Mouse (Mus musculus): ENCODE measurements around the gene Zfp775.
"Not testable (repeated sequence)": the region's sequence is repeated elsewhere in the genome, so short reads cannot be mapped to it uniquely, and the experiment has no call there.

Zfp775 gene

GRCm38 (mm10) chr6:48591221-48591845 is 10.5 kb upstream of the Zfp775 start:
- no peak for DNase-seq (ENCODE audit: low read depth, low spot score)

DNA sequence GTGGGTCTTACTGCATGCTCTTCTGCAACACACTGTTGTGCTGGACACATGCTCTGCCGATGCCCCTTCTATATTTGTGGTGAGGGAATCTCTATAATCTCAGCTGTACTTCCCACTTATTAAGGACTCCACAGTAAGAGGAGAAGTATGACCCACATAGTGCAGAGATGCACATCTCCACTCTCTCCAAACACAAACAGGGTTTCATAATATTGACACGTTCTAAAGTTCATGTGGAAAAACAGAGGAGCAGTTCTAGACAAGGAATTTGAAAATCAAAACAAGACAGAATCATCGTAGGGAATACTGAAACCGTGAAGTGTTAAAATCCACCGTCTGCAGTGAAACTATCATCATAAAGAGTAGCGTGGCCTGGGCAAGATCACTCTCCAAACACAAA is 10.0 kb upstream of the Zfp775 start:
- no peak for DNase-seq (ENCODE audit: low read depth, low spot score)

DNA sequence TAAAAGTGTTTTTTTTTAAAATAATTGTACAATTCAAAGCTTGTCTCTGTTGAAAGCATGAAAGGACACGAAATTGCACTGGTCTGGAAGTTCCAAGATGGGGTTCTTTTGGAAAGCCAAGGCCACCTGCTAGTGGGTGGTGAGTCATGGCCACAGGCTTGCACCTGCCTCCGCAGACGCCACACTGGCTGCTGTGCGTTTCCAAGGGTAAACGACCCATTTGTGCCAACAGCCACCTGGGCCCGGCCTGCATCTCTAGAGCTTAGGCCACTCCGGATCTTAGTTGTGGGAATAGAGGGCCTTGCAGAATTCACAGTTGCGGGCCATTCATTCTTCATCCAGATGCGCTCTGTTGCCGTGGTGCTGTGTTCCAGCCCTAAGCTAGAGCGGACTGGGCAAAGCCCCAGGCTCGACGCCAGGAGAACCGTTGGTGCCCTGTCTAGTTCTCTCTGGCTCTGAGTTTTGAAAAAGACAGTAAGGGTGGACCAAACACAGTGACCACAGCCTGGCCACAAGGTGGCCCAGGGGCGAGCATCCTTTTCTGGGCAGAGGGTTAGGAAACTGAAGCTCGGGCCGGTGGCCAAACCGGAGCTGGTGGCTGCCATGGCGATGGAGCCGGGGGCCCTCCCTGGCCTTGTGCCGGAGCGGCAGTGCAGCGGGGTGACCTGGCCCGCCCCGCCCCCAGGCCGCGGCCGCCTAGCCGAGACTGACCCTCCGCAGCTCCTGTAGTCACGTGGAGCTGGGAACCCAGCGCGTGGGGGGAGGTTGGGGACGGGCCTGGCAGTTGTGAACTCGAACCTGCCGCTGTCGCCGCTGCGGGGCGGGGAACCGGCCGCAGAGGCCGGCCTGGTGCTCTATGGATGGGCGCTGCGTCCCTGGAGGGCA is 8.5 kb upstream of the Zfp775 start, which contains the start of the genes Repin1 and Gm44965:
Repin1 (plus strand) TSS at position 726 of the 885 bp plus-strand sequence.
Gm44965 (plus strand) TSS at position 784 of the 885 bp plus-strand sequence.
- DNase-seq (ENCODE audit: low read depth, low spot score): peak; percentile 78

DNA sequence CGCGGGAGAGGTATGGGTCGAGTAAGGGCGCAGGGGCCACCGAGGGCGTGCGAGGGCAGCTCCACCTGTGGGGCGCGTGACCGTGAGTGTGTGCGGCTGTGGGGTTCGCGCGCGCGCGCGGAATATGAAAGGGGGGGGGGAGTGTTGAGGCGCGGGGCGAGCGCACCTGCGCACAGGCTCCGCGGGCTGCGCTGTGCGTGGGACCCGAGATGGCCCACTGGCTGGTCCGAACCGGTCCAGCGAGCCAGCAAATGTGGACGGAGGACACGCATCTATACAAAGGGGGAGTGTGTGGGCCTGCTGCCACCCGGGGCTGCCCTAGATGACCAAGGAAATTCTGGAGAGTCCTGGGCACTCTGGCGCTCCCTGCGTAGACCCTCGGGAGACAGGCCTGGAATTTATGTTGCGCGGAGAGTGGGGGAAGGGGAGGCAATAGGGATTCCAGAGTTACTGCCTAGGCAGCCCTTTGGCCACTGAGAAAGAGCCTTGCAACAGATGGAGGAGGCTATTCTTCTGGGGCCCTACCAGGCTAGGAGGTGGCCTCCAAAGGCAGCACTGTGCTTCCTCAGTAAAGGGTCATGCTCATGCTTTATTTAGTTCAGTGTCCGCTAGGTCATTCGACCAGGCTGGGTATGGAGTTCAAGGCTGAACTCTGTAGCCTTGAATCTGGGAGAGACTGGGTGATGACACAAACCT is 7.7 kb upstream of the Zfp775 start:
- DNase-seq (ENCODE audit: low read depth, low spot score): peak; percentile 51

DNA sequence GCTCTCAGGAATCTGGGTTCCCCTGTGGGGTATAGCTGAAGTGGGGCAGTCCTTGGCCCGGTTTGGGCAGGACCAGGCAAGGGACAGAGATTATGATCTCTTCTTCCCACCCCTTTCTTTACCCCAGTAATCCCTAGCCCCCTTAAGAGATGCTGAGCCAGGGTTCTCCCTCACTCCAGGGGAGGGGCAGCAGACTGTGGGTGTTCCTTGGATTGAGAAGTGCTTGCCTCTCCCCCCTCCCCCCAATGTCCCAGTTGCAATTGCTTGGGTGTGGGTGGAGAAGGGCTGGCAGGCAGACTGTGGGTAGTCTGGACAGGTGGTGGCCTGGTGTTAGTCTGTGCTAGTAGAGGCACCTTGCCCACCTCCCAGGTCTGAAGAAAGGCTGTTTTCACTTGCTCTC is 6.6 kb upstream of the Zfp775 start:
- no peak for DNase-seq (ENCODE audit: low read depth, low spot score)

DNA sequence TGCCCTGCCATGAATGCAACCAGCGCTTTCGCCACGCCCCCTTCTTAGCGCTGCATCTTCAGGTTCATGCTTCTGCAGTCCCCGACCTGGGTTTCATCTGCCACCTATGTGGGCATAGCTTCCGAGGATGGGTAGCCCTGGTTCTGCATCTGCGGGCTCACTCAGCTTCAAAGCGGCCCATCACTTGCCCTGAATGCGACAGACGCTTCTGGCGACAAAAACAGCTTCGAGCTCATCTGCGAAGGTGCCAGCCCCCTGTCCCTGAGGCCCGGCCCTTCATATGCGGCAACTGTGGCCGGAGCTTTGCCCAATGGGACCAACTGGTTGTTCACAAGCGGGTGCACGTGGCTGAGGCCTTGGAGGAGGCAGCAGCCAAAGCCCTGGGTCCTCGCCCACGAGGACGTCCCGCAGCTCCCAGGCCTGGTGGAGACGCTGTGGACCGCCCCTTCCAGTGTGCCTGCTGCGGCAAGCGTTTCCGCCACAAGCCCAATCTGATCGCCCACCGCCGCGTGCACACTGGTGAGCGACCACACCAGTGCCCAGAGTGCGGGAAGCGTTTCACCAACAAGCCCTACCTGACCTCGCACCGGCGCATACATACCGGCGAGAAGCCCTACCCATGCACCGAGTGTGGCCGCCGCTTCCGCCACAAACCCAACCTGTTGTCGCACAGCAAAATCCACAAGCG is 5.2 kb upstream of the Zfp775 start:
- DNase-seq (ENCODE audit: low read depth, low spot score): no peak

DNA sequence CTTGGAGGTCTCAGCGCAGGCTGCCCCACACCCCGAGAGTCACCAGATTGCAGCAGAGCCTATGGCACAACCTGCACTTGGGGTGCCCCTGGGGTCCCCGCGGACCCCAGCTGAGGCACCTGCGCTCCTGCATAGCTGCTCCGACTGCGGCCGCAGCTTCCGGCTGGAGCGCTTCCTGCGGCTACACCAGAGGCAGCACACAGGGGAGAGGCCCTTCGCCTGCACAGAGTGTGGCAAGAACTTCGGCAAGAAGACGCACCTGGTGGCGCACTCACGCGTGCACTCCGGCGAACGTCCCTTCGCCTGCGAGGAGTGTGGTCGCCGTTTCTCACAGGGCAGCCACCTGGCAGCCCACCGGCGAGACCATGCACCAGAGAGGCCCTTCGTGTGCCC is 4.6 kb upstream of the Zfp775 start:
- DNase-seq (ENCODE audit: low read depth, low spot score): no peak

DNA sequence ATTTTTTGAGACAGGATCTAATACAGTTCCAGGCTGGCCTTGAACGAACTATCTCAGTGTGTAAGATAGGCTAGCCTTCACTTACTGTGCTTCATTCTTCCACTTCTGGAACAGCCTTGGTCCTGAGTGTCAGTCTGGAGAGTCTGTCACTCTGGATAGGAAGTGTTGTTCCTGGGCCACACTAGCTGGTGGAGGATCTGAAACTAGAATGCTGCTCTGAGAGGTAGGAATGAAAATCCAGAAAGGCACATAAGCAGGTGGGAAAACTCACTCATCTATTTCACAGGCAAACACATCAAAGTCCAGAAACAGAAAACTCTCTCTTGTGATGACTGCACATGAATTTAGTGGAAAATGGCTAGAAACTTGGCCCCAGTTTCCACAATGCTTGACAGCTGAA is 1.3 kb upstream of the Zfp775 start:
- DNase-seq (ENCODE audit: low read depth, low spot score): no peak

DNA sequence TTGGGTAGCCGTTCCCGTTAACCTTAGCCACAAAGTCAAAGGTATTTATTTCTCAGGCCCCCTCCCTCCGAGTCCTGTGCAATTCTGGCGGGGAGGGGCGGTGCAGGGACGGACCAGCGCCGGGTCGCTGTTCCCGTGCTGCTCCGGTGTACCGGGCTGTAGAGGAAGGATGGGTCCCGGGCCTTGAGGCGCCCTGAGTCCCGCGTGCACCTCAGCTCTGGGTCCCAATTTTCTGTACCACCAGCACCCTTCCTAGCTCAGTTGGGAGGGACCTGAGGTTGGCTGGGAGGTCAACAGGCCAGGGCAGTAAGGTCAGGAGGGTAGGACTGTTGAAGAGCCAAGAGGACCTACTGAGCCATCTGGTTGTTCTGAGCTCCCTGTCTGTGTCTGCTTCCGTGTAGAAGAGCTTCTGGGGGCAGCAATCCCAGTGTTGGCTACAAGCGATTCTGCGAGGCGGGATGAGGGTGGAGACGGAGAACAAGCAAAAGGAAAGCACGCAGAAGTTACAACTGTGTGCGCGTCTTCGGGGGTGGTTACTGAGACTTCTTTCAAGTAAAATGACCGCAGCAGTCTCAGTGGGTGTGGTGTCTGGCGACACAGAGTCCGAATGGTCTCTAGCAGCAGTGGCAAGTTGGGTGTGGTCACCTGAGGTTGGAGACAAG is 348 bp downstream of the Zfp775 start:
- no peak for DNase-seq (ENCODE audit: low read depth, low spot score)

- no peak for DNase-seq (ENCODE audit: low read depth, low spot score)
Measured at GRCm38 (mm10) chr6:48608124-48608523, 6.3 kb downstream of the Zfp775 start.

DNA sequence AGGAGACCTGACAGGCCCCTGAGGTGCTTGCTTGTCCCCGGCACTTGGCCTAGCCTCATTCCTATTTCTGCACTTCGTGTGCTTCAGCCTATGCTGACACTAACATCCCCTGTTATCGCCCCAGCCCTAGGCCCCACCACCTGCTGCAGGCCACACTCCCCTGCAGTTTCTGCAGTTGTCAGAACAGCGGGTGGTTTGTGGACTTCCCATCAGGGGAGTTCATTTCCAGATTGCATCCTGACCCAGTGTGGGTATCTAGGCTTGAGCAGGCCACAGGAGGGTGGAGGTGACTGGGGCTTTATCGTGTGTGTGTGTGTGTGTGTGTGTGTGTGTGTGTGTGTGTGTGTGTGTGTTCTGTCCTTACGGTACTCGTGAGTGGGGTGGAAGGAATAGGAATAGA is 7.6 kb downstream of the Zfp775 start:
- no peak for DNase-seq (ENCODE audit: low read depth, low spot score)

DNA sequence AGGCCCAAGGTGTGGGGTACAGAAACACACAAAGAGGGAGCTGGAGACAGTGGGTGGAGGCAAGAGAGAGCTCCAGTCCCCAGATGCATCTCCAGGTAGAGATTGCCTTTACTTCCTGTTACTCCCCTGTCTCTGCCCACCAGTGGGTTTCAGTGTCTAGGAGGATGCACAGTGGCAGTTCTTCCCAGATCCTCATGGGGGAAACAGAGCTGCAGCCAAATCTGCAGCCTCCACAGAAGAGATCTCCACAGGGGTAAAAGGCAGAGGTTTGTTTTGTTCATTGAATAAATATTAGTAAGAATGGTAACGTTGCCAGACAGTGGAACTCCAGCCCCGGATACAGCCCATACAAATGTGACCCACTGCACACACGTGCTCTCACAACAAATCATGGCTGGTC is 8.8 kb downstream of the Zfp775 start:
- no peak for DNase-seq (ENCODE audit: low read depth, low spot score)

GRCm38 (mm10) chr6:48613464-48613863 is 11.6 kb downstream of the Zfp775 start:
- DNase-seq (ENCODE audit: low read depth, low spot score): no peak

GRCm38 (mm10) chr6:48614756-48615155 is 12.9 kb downstream of the Zfp775 start:
- no peak for DNase-seq (ENCODE audit: low read depth, low spot score)

DNA sequence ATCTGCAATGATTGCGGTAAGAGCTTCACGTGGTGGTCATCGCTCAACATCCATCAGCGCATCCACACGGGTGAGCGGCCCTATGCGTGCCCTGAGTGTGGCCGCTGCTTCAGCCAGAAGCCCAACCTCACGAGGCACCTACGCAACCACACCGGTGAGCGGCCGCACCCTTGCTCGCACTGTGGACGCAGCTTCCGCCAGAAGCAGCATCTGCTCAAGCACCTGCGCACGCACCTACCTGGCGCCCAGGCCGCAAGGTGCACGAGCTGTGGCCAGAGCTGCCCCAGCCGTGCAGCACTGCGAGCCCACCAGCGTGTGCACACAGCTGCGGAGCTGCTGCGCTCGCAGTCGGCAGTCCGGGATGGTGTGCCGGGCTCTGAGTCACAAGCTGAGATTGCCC is 18.2 kb downstream of the Zfp775 start:
- DNase-seq (ENCODE audit: low read depth, low spot score): no peak

GRCm38 (mm10) chr6:48622186-48622843 is 20.5 kb downstream of the Zfp775 start:
- not testable (repeated sequence) for DNase-seq (ENCODE audit: low read depth, low spot score)

GRCm38 (mm10) chr6:48623460-48623859 is 21.6 kb downstream of the Zfp775 start:
- no peak for DNase-seq (ENCODE audit: low read depth, low spot score)

DNA sequence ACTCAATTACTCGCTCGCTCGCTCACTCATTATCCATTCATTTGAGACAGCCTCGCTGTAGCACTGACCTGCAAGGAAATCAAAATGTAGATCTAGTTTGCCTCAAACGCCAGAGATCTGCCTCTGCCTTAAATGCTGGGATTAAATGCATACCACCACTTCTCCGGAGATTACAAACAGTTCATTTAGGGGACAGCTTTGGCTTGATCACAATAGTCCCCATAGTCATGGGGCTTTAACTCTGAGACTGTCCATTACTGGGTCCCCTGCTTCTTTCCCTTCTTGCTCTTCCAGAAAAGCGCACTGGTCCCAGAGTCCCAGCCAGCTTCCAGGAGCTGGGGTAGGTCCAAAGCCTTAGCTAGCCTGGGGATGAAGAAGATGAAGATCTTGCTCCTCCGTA is 24.6 kb downstream of the Zfp775 start, which contains the start of gene AI854703:
AI854703 (plus strand) TSS at position 301 of the 400 bp plus-strand sequence.
- no peak for DNase-seq (ENCODE audit: low read depth, low spot score)

- DNase-seq (ENCODE audit: low read depth, low spot score): no peak
Measured at GRCm38 (mm10) chr6:48626984-48627383, 25.1 kb downstream of the Zfp775 start.

GRCm38 (mm10) chr6:48627511-48627924 is 25.7 kb downstream of the Zfp775 start:
- no peak for DNase-seq (ENCODE audit: low read depth, low spot score)

- no peak for DNase-seq (ENCODE audit: low read depth, low spot score)
Measured at GRCm38 (mm10) chr6:48628377-48628776, 26.5 kb downstream of the Zfp775 start.

Data from embryo, embryonic 11.5 days (tissue).